18 mouse cellular contexts compared by ENCODE assay signal in genomic region chr4:55622651-55623050, GRCm38 (mm10).
A peak's percentile ranks its signal among the peaks of the same experiment; 100 is the strongest.
DNase-seq lines count a peak whose midpoint lies in the region; ATAC-seq and TF ChIP-seq lines count a peak whose summit lies in the region.
"Had no signal": no experiment of that assay in that cellular context is flagged by ENCODE, and none has a peak within 500 bp of the region (broad histone marks: within the 10 kb centered on the region; RNA-seq: fewer than 3 reads in every experiment).

No protein-coding gene starts in this region.

- no peak for ATAC-seq in CD4-positive, CD25-positive, alpha-beta regulatory T cell, adult 4 months
- ATAC-seq in hindbrain, embryonic 12.5 days (ENCODE audit: low FRiP score), result no peak
- ATAC-seq: forebrain, embryonic 16.5 days; hindbrain, embryonic 16.5 days; intestine, embryonic 16.5 days had no signal

- no peak overlapping the region for H3K4me3 ChIP-seq in heart, embryonic 10.5 days
- no peak overlapping the region for H3K4me3 ChIP-seq in CH12.LX (replicated peaks in 1 of 3; ENCODE audit: low read depth in 2 of 3, low read length in 2 of 3, poor library complexity in 1 of 3)
- no peak overlapping the region for H3K4me3 ChIP-seq in hindbrain, embryonic 12.5 days
- H3K4me3 ChIP-seq: heart, embryonic 15.5 days; left cerebral cortex, adult 2 months; midbrain, embryonic 10.5 days had no signal

- H3K4me2 ChIP-seq in CH12.LX (ENCODE audit: insufficient read depth, low read depth, poor library complexity, severe bottlenecking), result peak overlapping the region; percentile 26; the same call in 1 of the 2 replicates
- H3K4me2 ChIP-seq in hindbrain, embryonic 12.5 days (replicated peaks), result no peak overlapping the region
- H3K4me2 ChIP-seq: heart, embryonic 15.5 days had no signal

- no peak for TF ChIP-seq RAD21 in CH12.LX (IDR thresholded peaks at IDR 0.05; ENCODE audit: low read depth, low read length)

- no peak for TF ChIP-seq EP300 in CH12.LX (IDR thresholded peaks at IDR 0.05; ENCODE audit: low read length)

- intact Hi-C loops in heart, postnatal 10 days (cut with DNase I), result no loop called here

- no peaks in the 10 kb centered on the region for H3K79me2 ChIP-seq in CH12.LX (replicated peaks; ENCODE audit: control insufficient read depth, extremely low read depth, insufficient read depth, poor library complexity, severe bottlenecking)

- WGBS in heart, embryonic 10.5 days, result 58% methylated on average over 4 of the region's 4 CpGs
- WGBS in hindbrain, embryonic 12.5 days, result 76% methylated on average over 4 of the region's 4 CpGs

- in situ Hi-C loops in CH12.LX (cut with MboI; ENCODE audit: low pct_ligation_motif_present, low pct_unique_long_range_greater_than_20kb, low sequenced_read_pairs), result no loop called here

- H3K9ac ChIP-seq in CH12.LX (ENCODE audit: insufficient read depth, low read depth), result 0 out of 2 replicates have a peak overlapping the region, but pooled peaks have one; percentile 13
- H3K9ac ChIP-seq in hindbrain, embryonic 12.5 days, result no peak overlapping the region
- H3K9ac ChIP-seq: heart, embryonic 15.5 days had no signal

- no peaks in the 10 kb centered on the region for H3K27me3 ChIP-seq in heart, embryonic 10.5 days (ENCODE audit: insufficient read depth, poor library complexity, severe bottlenecking)
- H3K27me3 ChIP-seq in CH12.LX (replicated peaks), result no peaks in the 10 kb centered on the region
- H3K27me3 ChIP-seq in hindbrain, embryonic 12.5 days, result no peaks in the 10 kb centered on the region
- H3K27me3 ChIP-seq: heart, embryonic 15.5 days had no signal

- DNase-seq in adrenal gland, postnatal 14 days, result peak; percentile 47
- no peak for DNase-seq in adrenal gland, adult 8-10 months
- DNase-seq in heart, adult 11 months, result peak; percentile 96
- no peak for DNase-seq in heart, embryonic 10.5 days (ENCODE audit: low spot score)
- DNase-seq in CH12.LX (ENCODE audit: extremely low read depth), result peak; percentile 33
- peak; percentile 35 to 52 for DNase-seq in heart, postnatal 10 days
- DNase-seq: cerebellum, adult 9-11 months; embryo, embryonic 11 days; left cerebral cortex, postnatal 4 days; thymus, adult 2 months had no signal

- dilution Hi-C loops in CH12.LX (cut with MboI; ENCODE audit: extremely low pct_ligation_motif_present, extremely low pct_unique_long_range_greater_than_20kb, low sequenced_read_pairs), result no loop called here

- no peaks in the 10 kb centered on the region for H3K4me1 ChIP-seq in heart, embryonic 10.5 days
- peaks cover 13 to 52% of the 10 kb centered on the region in 2 experiments for H3K4me1 ChIP-seq in CH12.LX (ENCODE audit: control insufficient read depth in 1 of 2, insufficient read depth in 2 of 2)
- no peaks in the 10 kb centered on the region for H3K4me1 ChIP-seq in hindbrain, embryonic 12.5 days
- H3K4me1 ChIP-seq: heart, embryonic 15.5 days; midbrain, embryonic 10.5 days had no signal

- TF ChIP-seq POLR2A in CH12.LX (IDR thresholded peaks at IDR 0.05; ENCODE audit: low read depth, low read length), result no peak

- no peak overlapping the region for H3K27ac ChIP-seq in heart, embryonic 10.5 days
- H3K27ac ChIP-seq in CH12.LX (ENCODE audit: insufficient read depth, low read depth), result peak overlapping the region; percentile 42; the same call in 1 of the 2 replicates
- H3K27ac ChIP-seq in hindbrain, embryonic 12.5 days, result no peak overlapping the region
- H3K27ac ChIP-seq: heart, embryonic 15.5 days; left cerebral cortex, adult 2 months; midbrain, embryonic 10.5 days had no signal

- H3K9me3 ChIP-seq in heart, embryonic 10.5 days, result no peaks in the 10 kb centered on the region
- no peaks in the 10 kb centered on the region for H3K9me3 ChIP-seq in CH12.LX (replicated peaks; ENCODE audit: low read length)
- no peaks in the 10 kb centered on the region for H3K9me3 ChIP-seq in hindbrain, embryonic 12.5 days (replicated peaks)
- H3K9me3 ChIP-seq: heart, embryonic 15.5 days; midbrain, embryonic 10.5 days had no signal

- no peaks in the 10 kb centered on the region for H3K36me3 ChIP-seq in heart, embryonic 10.5 days
- H3K36me3 ChIP-seq in CH12.LX (replicated peaks in 1 of 2; ENCODE audit: control insufficient read depth in 1 of 2, insufficient read depth in 1 of 2, low read length in 1 of 2), result no peaks in the 10 kb centered on the region
- H3K36me3 ChIP-seq in hindbrain, embryonic 12.5 days, result no peaks in the 10 kb centered on the region
- H3K36me3 ChIP-seq: heart, embryonic 15.5 days; midbrain, embryonic 10.5 days had no signal

- no peak for TF ChIP-seq CTCF in CH12.LX (conservative IDR thresholded peaks at IDR 0.05 in 1 of 2, IDR thresholded peaks at IDR 0.05 in 1 of 2; ENCODE audit: low read depth in 2 of 2, low read length in 2 of 2)

TF ChIP-seq in CH12.LX, 34 proteins besides CTCF, POLR2A, EP300 and RAD21:
- TF ChIP-seq MEF2A (IDR thresholded peaks at IDR 0.05; ENCODE audit: borderline replicate concordance, low read depth, low read length), result peak; percentile 68
- no peak for TF ChIP-seq KAT2A (IDR thresholded peaks at IDR 0.05; ENCODE audit: insufficient replicate concordance, low read length)
TF ChIP-seq in CH12.LX: peak in this region for 1.

Comparison
In these comparisons a context has a peak if more than half of its experiments do, and no peak if none do; other contexts are left out.
1. DNase-seq: peak in adrenal gland, postnatal 14 days (single experiment), heart, adult 11 months (single experiment), CH12.LX (single experiment) and heart, postnatal 10 days (2 of 2); none in adrenal gland, adult 8-10 months (single experiment) and heart, embryonic 10.5 days (single experiment).